ENCODE assay signal across 9 mouse cellular contexts in genomic region chr5:139286142-139286941, GRCm38 (mm10). TPM values are rescaled to one million over a fixed set of nuclear protein-coding genes. Genes with fewer than 3 reads are reported as not detected.
DNase-seq lines count a peak whose midpoint lies in the region; ATAC-seq lines count a peak whose summit lies in the region.
"Had no signal": no experiment of that assay in that cellular context is flagged by ENCODE, and none has a peak within 500 bp of the region (broad histone marks: within the 10 kb centered on the region; RNA-seq: fewer than 3 reads in every experiment).

No protein-coding gene starts in this region.

- H3K27me3 ChIP-seq in liver, embryonic 11.5 days (replicated peaks; ENCODE audit: control insufficient read depth, insufficient read depth, low read length): no peaks in the 10 kb centered on the region
- H3K27me3 ChIP-seq in megakaryocyte, embryonic 14.5 days (replicated peaks): no peaks in the 10 kb centered on the region
- H3K27me3 ChIP-seq: hindbrain, embryonic 15.5 days had no signal

- peak; percentile 40 for DNase-seq in layer of hippocampus, adult 11-12 months (ENCODE audit: low spot score)
- DNase-seq in layer of hippocampus, postnatal 36 days: no peak
- no peak for DNase-seq in liver, embryonic 11.5 days (ENCODE audit: low spot score)
- no peak for DNase-seq in urinary bladder, postnatal 4 days (ENCODE audit: low spot score in 2 of 2)
- DNase-seq in thymus, postnatal 10 days (ENCODE audit: low spot score in 2 of 2): no peak
- DNase-seq: right cerebral cortex, postnatal 14 days had no signal

- H3K4me2 ChIP-seq in liver, embryonic 11.5 days: no peak overlapping the region; the same call in 1 of the 2 replicates
- H3K4me2 ChIP-seq: hindbrain, embryonic 15.5 days had no signal

- no peaks in the 10 kb centered on the region for H3K36me3 ChIP-seq in liver, embryonic 11.5 days (ENCODE audit: control insufficient read depth, insufficient read depth, low read length)
- peaks cover 69% of the 10 kb centered on the region for H3K36me3 ChIP-seq in megakaryocyte, embryonic 14.5 days (replicated peaks; ENCODE audit: low read length)

- H3K9me3 ChIP-seq in liver, embryonic 11.5 days (ENCODE audit: control insufficient read depth, low read length): no peaks in the 10 kb centered on the region
- no peaks in the 10 kb centered on the region for H3K9me3 ChIP-seq in megakaryocyte, embryonic 14.5 days
- H3K9me3 ChIP-seq: hindbrain, embryonic 15.5 days had no signal

- 57% methylated on average over 14 of the region's 14 CpGs for WGBS in liver, embryonic 11.5 days

- H3K27ac ChIP-seq in brown adipose tissue, adult 24 weeks (replicated peaks; ENCODE audit: low read depth, low read length): peak overlapping the region; percentile 41
- peak overlapping the region; percentile 53 for H3K27ac ChIP-seq in liver, embryonic 11.5 days (ENCODE audit: low read depth, low read length)
- H3K27ac ChIP-seq: hindbrain, embryonic 15.5 days had no signal

- H3K4me3 ChIP-seq in brown adipose tissue, adult 24 weeks (ENCODE audit: insufficient read depth, low read depth, low read length): no peak overlapping the region
- H3K4me3 ChIP-seq in liver, embryonic 11.5 days (ENCODE audit: low read depth, low read length): no peak overlapping the region
- peak overlapping the region; percentile 75 for H3K4me3 ChIP-seq in megakaryocyte, embryonic 14.5 days (replicated peaks)
- H3K4me3 ChIP-seq: hindbrain, embryonic 15.5 days had no signal

- H3K9ac ChIP-seq in liver, embryonic 11.5 days (ENCODE audit: low read depth, low read length): 0 out of 2 replicates have a peak overlapping the region, but pooled peaks have one; percentile 7
- H3K9ac ChIP-seq: hindbrain, embryonic 15.5 days had no signal

- H3K4me1 ChIP-seq in brown adipose tissue, adult 24 weeks (ENCODE audit: control insufficient read depth, insufficient read depth, insufficient read length, low read length): peaks cover 12% of the 10 kb centered on the region
- H3K4me1 ChIP-seq in liver, embryonic 11.5 days (replicated peaks; ENCODE audit: control insufficient read depth, insufficient read depth, low read length): peaks cover 30% of the 10 kb centered on the region
- peaks cover 96% of the 10 kb centered on the region for H3K4me1 ChIP-seq in megakaryocyte, embryonic 14.5 days
- H3K4me1 ChIP-seq: hindbrain, embryonic 15.5 days had no signal

- ATAC-seq in liver, embryonic 11.5 days (replicated peaks; ENCODE audit: low FRiP score): no peak

RNA-seq across cellular contexts. Expression of gene Get4, which starts 34.2 kb away (rescaled TPM):
- total RNA-seq in layer of hippocampus, postnatal 36 days (2021): 10 to 100 TPM; 52.6 to 55.3 TPM
- 36.7 and 41.1 TPM in 2 replicates for polyA plus RNA-seq in brown adipose tissue, adult 24 weeks (2012; ENCODE audit: insufficient read depth, insufficient read length, missing spikeins)
- 208 and 209 TPM in 2 replicates for polyA plus RNA-seq in liver, embryonic 11.5 days (2014; fragmentation: Nextera tagmentation; extraction: Ambion mirVana)
- 55.5 and 58.7 TPM in 2 replicates for polyA plus RNA-seq in megakaryocyte, embryonic 14.5 days (2012; ENCODE audit: insufficient read depth, low replicate concordance)

RNA-seq across cellular contexts. Expression of gene Adap1, which starts 39.1 kb away (rescaled TPM):
- total RNA-seq in layer of hippocampus, postnatal 36 days (2021): 100 to 1,000 TPM; 179 to 185 TPM
- 14.9 and 20.4 TPM in 2 replicates for polyA plus RNA-seq in brown adipose tissue, adult 24 weeks (2012; ENCODE audit: insufficient read depth, insufficient read length, missing spikeins)
- 7.2 and 8.1 TPM in 2 replicates for polyA plus RNA-seq in liver, embryonic 11.5 days (2014; fragmentation: Nextera tagmentation; extraction: Ambion mirVana)
- 25.6 and 59.2 TPM in 2 replicates for polyA plus RNA-seq in megakaryocyte, embryonic 14.5 days (2012; ENCODE audit: insufficient read depth, low replicate concordance)
